ENCODE assay signal across 8 mouse cellular contexts in the genomic region with DNA sequence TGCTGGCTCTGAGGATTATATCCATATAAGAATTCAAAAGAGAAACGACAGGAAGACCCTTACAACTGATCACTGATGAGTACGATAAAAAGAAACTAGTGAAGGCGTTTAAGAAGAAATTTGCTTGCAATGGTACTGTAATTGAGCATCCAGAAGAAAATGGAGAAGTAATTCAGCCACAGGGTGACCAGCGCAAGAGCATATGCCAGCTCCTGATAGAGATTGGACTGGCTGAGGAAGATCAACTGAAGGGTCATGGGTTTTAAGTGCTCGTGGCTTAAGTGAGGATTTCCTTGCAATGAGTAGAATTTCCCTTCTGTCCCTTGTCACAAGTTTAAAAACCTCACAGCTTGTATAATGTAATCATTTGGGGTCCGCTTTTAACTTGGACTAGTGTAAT. TPM values are rescaled to one million over a fixed set of nuclear protein-coding genes. Genes with fewer than 3 reads are reported as not detected.
DNase-seq lines count a peak whose midpoint lies in the region; ATAC-seq and TF ChIP-seq lines count a peak whose summit lies in the region.
"Not testable (repeated sequence)": the region's sequence is repeated elsewhere in the genome, so short reads cannot be mapped to it uniquely, and the experiment has no call there.

No protein-coding gene starts in this region.

- TF ChIP-seq CTCF in layer of hippocampus, adult 2 months (conservative IDR thresholded peaks at IDR 0.05): not testable (repeated sequence)

- not testable (repeated sequence) for H3K9ac ChIP-seq in embryonic facial prominence, embryonic 12.5 days; liver, embryonic 16.5 days (ENCODE audit: low read depth, low read length)
- H3K9ac ChIP-seq in hindbrain, embryonic 14.5 days: peak overlapping the region; percentile 56
- peak overlapping the region; percentile 44; the same call in 1 of the 2 replicates for H3K9ac ChIP-seq in midbrain, embryonic 14.5 days (replicated peaks; ENCODE audit: low read length)

- H3K27me3 ChIP-seq in embryonic facial prominence, embryonic 12.5 days; hindbrain, embryonic 14.5 days (ENCODE audit: control insufficient read depth, insufficient read depth, low read length); liver, embryonic 16.5 days (ENCODE audit: control insufficient read depth, insufficient read depth, low read depth, low read length); midbrain, embryonic 14.5 days (ENCODE audit: control insufficient read depth, insufficient read depth, low read length); splenic B cell, adult 2 months (ENCODE audit: control insufficient read depth, insufficient read depth, low read length, poor library complexity, severe bottlenecking): not testable (repeated sequence)

- H3K9me3 ChIP-seq in embryonic facial prominence, embryonic 12.5 days; hindbrain, embryonic 14.5 days (ENCODE audit: control insufficient read depth, low read length); liver, embryonic 16.5 days (replicated peaks; ENCODE audit: control insufficient read depth, low read length); midbrain, embryonic 14.5 days (ENCODE audit: control insufficient read depth, low read length): not testable (repeated sequence)

- 64% methylated on average over 6 of the region's 6 CpGs for WGBS in embryonic facial prominence, embryonic 12.5 days
- WGBS in hindbrain, embryonic 14.5 days: 56% methylated on average over 6 of the region's 6 CpGs
- WGBS in liver, embryonic 16.5 days (ENCODE audit: insufficient replicate concordance): 17% methylated on average over 6 of the region's 6 CpGs
- 65% methylated on average over 6 of the region's 6 CpGs for WGBS in midbrain, embryonic 14.5 days

- H3K36me3 ChIP-seq in embryonic facial prominence, embryonic 12.5 days; hindbrain, embryonic 14.5 days (replicated peaks; ENCODE audit: control insufficient read depth, insufficient read depth); liver, embryonic 16.5 days (ENCODE audit: control insufficient read depth, insufficient read depth); midbrain, embryonic 14.5 days (ENCODE audit: control insufficient read depth, insufficient read depth, low read length); splenic B cell, adult 2 months (ENCODE audit: control insufficient read depth, insufficient read depth, low read length, poor library complexity, severe bottlenecking): not testable (repeated sequence)

- H3K4me1 ChIP-seq in embryonic facial prominence, embryonic 12.5 days; hindbrain, embryonic 14.5 days (replicated peaks; ENCODE audit: control insufficient read depth, insufficient read depth, low read length); liver, embryonic 16.5 days (ENCODE audit: control insufficient read depth, low read depth, low read length); midbrain, embryonic 14.5 days (ENCODE audit: control insufficient read depth, insufficient read depth, low read length): not testable (repeated sequence)

- peak overlapping the region; percentile 54 for H3K4me2 ChIP-seq in embryonic facial prominence, embryonic 12.5 days (replicated peaks)
- peak overlapping the region; percentile 68 for H3K4me2 ChIP-seq in hindbrain, embryonic 14.5 days (replicated peaks)
- H3K4me2 ChIP-seq in liver, embryonic 16.5 days (ENCODE audit: low read depth, low read length): peak overlapping the region; percentile 62
- peak overlapping the region; percentile 57 for H3K4me2 ChIP-seq in midbrain, embryonic 14.5 days (ENCODE audit: low read length)

- DNase-seq in MN1 (ENCODE audit: low spot score): peak; percentile 12
- not testable (repeated sequence) for DNase-seq in hindbrain, embryonic 14.5 days (ENCODE audit: low spot score); layer of hippocampus, adult 2 months (ENCODE audit: low spot score in 2 of 2)
- peak; percentile 6 for DNase-seq in midbrain, embryonic 14.5 days
- DNase-seq in splenic B cell, adult 2 months (ENCODE audit: low read depth, low spot score): peak; percentile 4

- not testable (repeated sequence) for H3K27ac ChIP-seq in embryonic facial prominence, embryonic 12.5 days; hindbrain, embryonic 14.5 days; layer of hippocampus, adult 2 months; liver, embryonic 16.5 days (ENCODE audit: low read length); midbrain, embryonic 14.5 days (replicated peaks; ENCODE audit: low read depth, low read length)

- ATAC-seq in embryonic facial prominence, embryonic 12.5 days (ENCODE audit: insufficient number of reproducible peaks, insufficient read depth, low FRiP score, low TSS enrichment); hindbrain, embryonic 14.5 days (ENCODE audit: low FRiP score); liver, embryonic 16.5 days (ENCODE audit: low read depth); midbrain, embryonic 14.5 days (ENCODE audit: low FRiP score, low TSS enrichment): not testable (repeated sequence)
- ATAC-seq in granulocyte monocyte progenitor cell, adult 5-6 weeks (replicated peaks; ENCODE audit: poor library complexity, severe bottlenecking): peak; percentile 53

- H3K4me3 ChIP-seq in embryonic facial prominence, embryonic 12.5 days: peak overlapping the region; percentile 27
- peak overlapping the region; percentile 31 for H3K4me3 ChIP-seq in hindbrain, embryonic 14.5 days (replicated peaks; ENCODE audit: low read length)
- peak overlapping the region; percentile 47 for H3K4me3 ChIP-seq in layer of hippocampus, adult 2 months
- peak overlapping the region; percentile 26; the same call in 1 of the 2 replicates for H3K4me3 ChIP-seq in liver, embryonic 16.5 days (ENCODE audit: low read depth, low read length)
- H3K4me3 ChIP-seq in midbrain, embryonic 14.5 days (replicated peaks; ENCODE audit: low read depth, low read length): peak overlapping the region; percentile 36

RNA-seq across cellular contexts. Expression of a gene that starts 58.4 kb away (rescaled TPM):
- 7.7 and 8.2 TPM in 2 replicates for polyA plus RNA-seq in embryonic facial prominence, embryonic 12.5 days (2016; fragmentation: Nextera tagmentation; extraction: Ambion mirVana)
- 8.4 and 11.9 TPM in 2 replicates for total RNA-seq in granulocyte monocyte progenitor cell, adult 5-6 weeks (2014; fragmentation: Nextera tagmentation)
- 2.3 and 6.7 TPM in 2 replicates for total RNA-seq in granulocyte monocyte progenitor cell, adult 5-6 weeks (2017)
- 8.2 and 9.8 TPM in 2 replicates for polyA plus RNA-seq in hindbrain, embryonic 14.5 days (2014; fragmentation: Nextera tagmentation; extraction: Ambion mirVana)
- total RNA-seq in layer of hippocampus, adult 2 months (2021): 10 to 100 TPM; 22.5 to 25.1 TPM
- 0.67 and 0.77 TPM in 2 replicates for polyA plus RNA-seq in liver, embryonic 16.5 days (2015; fragmentation: Nextera tagmentation; extraction: Ambion mirVana)
- 9.8 and 11.7 TPM in 2 replicates for polyA plus RNA-seq in midbrain, embryonic 14.5 days (2014; fragmentation: Nextera tagmentation; extraction: Ambion mirVana)
